Mouse (Mus musculus): ENCODE measurements around the gene Tnfrsf1a. TPM values are rescaled to one million over a fixed set of nuclear protein-coding genes. Genes with fewer than 3 reads are reported as not detected.

Gene Tnfrsf1a
- polyA plus RNA-seq, 1 experiment from 2014 or later, result 32.8 TPM

DNA sequence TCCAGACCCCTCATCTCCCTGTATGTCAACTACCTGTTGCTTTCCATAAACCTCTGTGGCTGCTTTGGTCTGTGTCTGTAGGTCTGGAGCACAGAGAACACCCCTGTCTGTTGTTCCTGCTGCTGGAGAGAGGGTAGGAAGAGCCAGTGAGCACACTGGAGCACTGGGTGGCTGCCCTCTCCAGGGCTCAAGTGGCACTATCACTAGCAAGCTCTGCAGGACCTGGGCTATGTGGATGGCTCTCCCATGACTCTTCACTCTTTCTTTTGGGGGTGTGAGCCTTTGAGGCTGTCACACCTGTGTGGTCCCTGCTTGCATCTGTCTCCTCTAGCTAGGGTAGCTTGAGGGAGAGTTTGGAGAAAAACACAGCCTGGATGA is 29.3 kb upstream of the Tnfrsf1a start:
- no peak overlapping the region for H3K9ac ChIP-seq (ENCODE audit: low read depth, low read length)
- no peak overlapping the region for H3K4me3 ChIP-seq (ENCODE audit: low read depth, low read length)
- H3K9me3 ChIP-seq (replicated peaks; ENCODE audit: control insufficient read depth, low read length), result no peaks in the 10 kb centered on the region
- no peak overlapping the region for H3K4me2 ChIP-seq (ENCODE audit: low read depth, low read length)
- no peaks in the 10 kb centered on the region for H3K36me3 ChIP-seq (ENCODE audit: control insufficient read depth, insufficient read depth)
- H3K27me3 ChIP-seq (ENCODE audit: control insufficient read depth, insufficient read depth, low read depth, low read length), result peaks cover 13% of the 10 kb centered on the region
- no peak for ATAC-seq (ENCODE audit: low read depth)
- peaks cover 3% of the 10 kb centered on the region for H3K4me1 ChIP-seq (ENCODE audit: control insufficient read depth, low read depth, low read length)
- H3K27ac ChIP-seq (ENCODE audit: low read length), result no peak overlapping the region

DNA sequence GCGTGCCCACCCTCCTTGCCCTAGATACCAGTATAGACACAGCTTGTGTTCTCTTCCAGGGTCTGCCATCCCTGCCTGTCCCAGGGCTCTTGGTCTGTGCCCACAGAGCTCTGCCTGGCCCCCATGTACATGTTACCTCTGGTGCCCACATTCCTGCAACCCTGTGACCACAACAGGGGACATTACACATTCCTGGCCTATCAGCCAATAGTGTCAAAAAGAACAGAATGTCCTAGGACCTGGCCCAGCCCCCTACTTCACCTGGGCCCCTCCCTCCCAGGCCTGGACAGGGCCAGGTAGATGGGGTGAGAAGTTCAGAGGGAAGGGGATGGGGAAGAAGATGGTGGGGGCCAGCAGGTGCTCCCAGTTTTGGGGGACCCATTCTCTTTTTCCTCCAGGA is 28.8 kb upstream of the Tnfrsf1a start, which contains the start of gene Scnn1a:
TSS of gene Scnn1a (plus strand) at position 337 of the 400 bp plus-strand sequence.
- no peak for ATAC-seq (ENCODE audit: low read depth)
- H3K27ac ChIP-seq (ENCODE audit: low read length), result no peak within 1 kb of the TSS

DNA sequence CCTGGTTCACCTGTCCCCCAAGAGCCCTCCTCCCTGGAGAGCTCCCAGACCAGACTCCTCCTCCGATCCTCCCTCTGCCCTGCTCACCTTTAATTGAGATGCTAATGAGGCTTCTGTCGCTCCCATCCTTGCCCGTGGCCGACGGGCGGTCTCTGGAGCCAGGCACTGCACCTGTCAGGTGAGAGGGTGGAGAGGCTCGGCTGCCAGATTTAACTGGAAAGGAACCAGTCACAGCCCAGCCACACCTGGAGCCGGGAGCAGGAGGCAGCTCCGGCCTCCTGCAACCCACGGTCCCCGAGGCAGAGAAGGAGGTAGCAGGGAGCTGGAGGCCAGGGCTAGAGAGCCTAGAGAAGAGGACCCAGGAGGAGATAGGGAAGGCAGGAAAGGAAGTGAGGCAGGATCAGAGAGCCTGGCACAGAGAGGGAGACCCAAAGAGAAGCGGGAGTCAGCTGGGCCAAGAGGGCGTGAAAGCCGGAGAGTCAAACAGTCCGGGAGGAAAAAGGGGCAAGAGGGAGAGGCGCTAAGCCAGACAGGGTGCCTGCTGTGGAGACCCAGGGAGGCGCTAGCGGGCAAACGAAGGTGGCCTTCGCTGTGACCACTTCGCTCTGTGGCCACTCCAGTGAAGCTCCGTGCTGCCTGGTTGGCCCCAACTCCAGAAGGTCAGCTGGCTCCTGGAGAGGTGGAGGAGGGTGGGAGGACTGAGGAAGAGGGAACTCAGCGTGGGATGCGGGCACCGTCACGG is 27.9 kb upstream of the Tnfrsf1a start:
- Histone ChIP-seq H3K9me3 (replicated peaks; ENCODE audit: control insufficient read depth, low read length) (no peaks in the 10 kb centered on the region), H3K9ac (ENCODE audit: low read depth, low read length) (no peak overlapping the region), H3K27me3 (ENCODE audit: control insufficient read depth, insufficient read depth, low read depth, low read length) (peaks cover 13% of the 10 kb centered on the region), H3K4me1 (ENCODE audit: control insufficient read depth, low read depth, low read length) (peaks cover 3% of the 10 kb centered on the region), H3K4me3 (ENCODE audit: low read depth, low read length) (no peak overlapping the region), H3K4me2 (ENCODE audit: low read depth, low read length) (no peak overlapping the region), H3K36me3 (ENCODE audit: control insufficient read depth, insufficient read depth) (no peaks in the 10 kb centered on the region), H3K27ac (ENCODE audit: low read length) (no peak overlapping the region)
- 13% methylated on average over 26 of the region's 26 CpGs for WGBS (ENCODE audit: insufficient replicate concordance)
- no peak for ATAC-seq (ENCODE audit: low read depth)

More for the DNA sequence above, 28.8 kb upstream of the Tnfrsf1a start, which contains the start of gene Scnn1a:
- Histone ChIP-seq H3K9ac (ENCODE audit: low read depth, low read length) (no peak within 1 kb of the TSS), H3K36me3 (ENCODE audit: control insufficient read depth, insufficient read depth) (no peaks in the 10 kb centered on the region), H3K4me2 (ENCODE audit: low read depth, low read length) (no peak within 1 kb of the TSS), H3K9me3 (replicated peaks; ENCODE audit: control insufficient read depth, low read length) (no peaks in the 10 kb centered on the region), H3K4me3 (ENCODE audit: low read depth, low read length) (no peak within 1 kb of the TSS), H3K4me1 (ENCODE audit: control insufficient read depth, low read depth, low read length) (peaks cover 3% of the 10 kb centered on the region), H3K27me3 (ENCODE audit: control insufficient read depth, insufficient read depth, low read depth, low read length) (peaks cover 13% of the 10 kb centered on the region)
- WGBS (ENCODE audit: insufficient replicate concordance), result 62% methylated on average over 1 of the region's 1 CpGs

DNA sequence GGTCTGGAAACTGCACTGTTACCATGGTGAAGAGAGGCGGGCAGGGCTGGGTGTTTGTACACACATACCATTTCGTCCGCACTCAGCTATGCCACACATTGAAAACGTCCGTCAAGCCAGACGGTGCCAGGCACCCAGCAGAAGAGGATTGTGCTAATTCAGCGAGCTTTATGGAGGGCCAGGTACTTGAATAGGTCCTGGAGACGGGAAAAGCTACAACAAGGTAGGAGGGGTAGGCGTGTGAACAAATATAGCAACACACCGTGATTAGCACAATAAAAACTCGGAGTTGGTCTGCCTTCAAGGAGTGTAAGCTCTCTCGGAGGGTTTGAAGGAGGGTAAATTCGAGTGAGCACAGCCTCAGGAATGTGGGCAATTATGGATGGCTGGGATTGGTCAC is 26.4 kb upstream of the Tnfrsf1a start:
- no peak for ATAC-seq (ENCODE audit: low read depth)

GRCm38 (mm10) chr6:125323547-125323946 is 25.6 kb upstream of the Tnfrsf1a start:
- Histone ChIP-seq H3K27me3 (ENCODE audit: control insufficient read depth, insufficient read depth, low read depth, low read length) (peaks cover 13% of the 10 kb centered on the region), H3K36me3 (ENCODE audit: control insufficient read depth, insufficient read depth) (no peaks in the 10 kb centered on the region), H3K27ac (ENCODE audit: low read length) (no peak overlapping the region), H3K4me2 (ENCODE audit: low read depth, low read length) (no peak overlapping the region), H3K9ac (ENCODE audit: low read depth, low read length) (no peak overlapping the region), H3K4me3 (ENCODE audit: low read depth, low read length) (no peak overlapping the region), H3K9me3 (replicated peaks; ENCODE audit: control insufficient read depth, low read length) (no peaks in the 10 kb centered on the region), H3K4me1 (ENCODE audit: control insufficient read depth, low read depth, low read length) (peaks cover 3% of the 10 kb centered on the region)
- no peak for ATAC-seq (ENCODE audit: low read depth)
- 47% methylated on average over 6 of the region's 6 CpGs for WGBS (ENCODE audit: insufficient replicate concordance)

More for the DNA sequence above, 26.4 kb upstream of the Tnfrsf1a start:
- WGBS (ENCODE audit: insufficient replicate concordance), result 57% methylated on average over 13 of the region's 13 CpGs
- Histone ChIP-seq H3K9me3 (replicated peaks; ENCODE audit: control insufficient read depth, low read length) (no peaks in the 10 kb centered on the region), H3K4me1 (ENCODE audit: control insufficient read depth, low read depth, low read length) (peaks cover 3% of the 10 kb centered on the region), H3K4me3 (ENCODE audit: low read depth, low read length) (no peak overlapping the region), H3K9ac (ENCODE audit: low read depth, low read length) (no peak overlapping the region), H3K36me3 (ENCODE audit: control insufficient read depth, insufficient read depth) (no peaks in the 10 kb centered on the region), H3K27me3 (ENCODE audit: control insufficient read depth, insufficient read depth, low read depth, low read length) (peaks cover 13% of the 10 kb centered on the region), H3K27ac (ENCODE audit: low read length) (no peak overlapping the region), H3K4me2 (ENCODE audit: low read depth, low read length) (no peak overlapping the region)

GRCm38 (mm10) chr6:125325337-125325736 is 23.8 kb upstream of the Tnfrsf1a start:
- no peak overlapping the region for H3K4me2 ChIP-seq (ENCODE audit: low read depth, low read length)
- H3K36me3 ChIP-seq (ENCODE audit: control insufficient read depth, insufficient read depth), result no peaks in the 10 kb centered on the region
- no peak overlapping the region for H3K9ac ChIP-seq (ENCODE audit: low read depth, low read length)
- no peak overlapping the region for H3K27ac ChIP-seq (ENCODE audit: low read length)
- H3K9me3 ChIP-seq (replicated peaks; ENCODE audit: control insufficient read depth, low read length), result no peaks in the 10 kb centered on the region
- H3K4me1 ChIP-seq (ENCODE audit: control insufficient read depth, low read depth, low read length), result peaks cover 3% of the 10 kb centered on the region
- H3K27me3 ChIP-seq (ENCODE audit: control insufficient read depth, insufficient read depth, low read depth, low read length), result peaks cover 13% of the 10 kb centered on the region
- peak; percentile 71 for ATAC-seq (ENCODE audit: low read depth)
- 41% methylated on average over 6 of the region's 6 CpGs for WGBS (ENCODE audit: insufficient replicate concordance)
- no peak overlapping the region for H3K4me3 ChIP-seq (ENCODE audit: low read depth, low read length)

DNA sequence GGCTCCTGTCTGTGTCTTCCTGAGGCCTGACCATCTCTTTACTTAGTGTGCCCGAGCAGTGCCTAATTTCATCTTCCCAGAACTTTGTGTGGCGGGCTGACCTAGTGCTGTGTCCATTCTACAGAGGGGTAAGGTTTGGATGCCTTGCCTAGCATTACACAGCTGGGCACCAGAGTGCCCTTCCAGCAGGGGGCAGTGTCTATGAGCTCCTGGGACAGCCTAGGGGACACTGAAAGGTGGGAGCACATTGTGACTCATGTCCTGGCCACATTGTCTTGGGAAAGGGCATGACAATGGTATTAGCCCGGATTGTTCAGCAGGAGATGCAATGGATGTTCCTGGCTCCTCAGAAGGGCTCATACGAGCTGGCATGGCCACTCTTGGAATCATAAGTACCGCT is 20.9 kb upstream of the Tnfrsf1a start:
- no peaks in the 10 kb centered on the region for H3K27me3 ChIP-seq (ENCODE audit: control insufficient read depth, insufficient read depth, low read depth, low read length)
- H3K27ac ChIP-seq (ENCODE audit: low read length), result no peak overlapping the region
- H3K4me1 ChIP-seq (ENCODE audit: control insufficient read depth, low read depth, low read length), result no peaks in the 10 kb centered on the region; the same call in none of the 2 replicates
- H3K4me2 ChIP-seq (ENCODE audit: low read depth, low read length), result no peak overlapping the region
- no peak overlapping the region for H3K4me3 ChIP-seq (ENCODE audit: low read depth, low read length)
- WGBS (ENCODE audit: insufficient replicate concordance), result 53% methylated on average over 5 of the region's 5 CpGs
- H3K36me3 ChIP-seq (ENCODE audit: control insufficient read depth, insufficient read depth), result no peaks in the 10 kb centered on the region
- no peaks in the 10 kb centered on the region for H3K9me3 ChIP-seq (replicated peaks; ENCODE audit: control insufficient read depth, low read length)
- no peak for ATAC-seq (ENCODE audit: low read depth)
- H3K9ac ChIP-seq (ENCODE audit: low read depth, low read length), result no peak overlapping the region

DNA sequence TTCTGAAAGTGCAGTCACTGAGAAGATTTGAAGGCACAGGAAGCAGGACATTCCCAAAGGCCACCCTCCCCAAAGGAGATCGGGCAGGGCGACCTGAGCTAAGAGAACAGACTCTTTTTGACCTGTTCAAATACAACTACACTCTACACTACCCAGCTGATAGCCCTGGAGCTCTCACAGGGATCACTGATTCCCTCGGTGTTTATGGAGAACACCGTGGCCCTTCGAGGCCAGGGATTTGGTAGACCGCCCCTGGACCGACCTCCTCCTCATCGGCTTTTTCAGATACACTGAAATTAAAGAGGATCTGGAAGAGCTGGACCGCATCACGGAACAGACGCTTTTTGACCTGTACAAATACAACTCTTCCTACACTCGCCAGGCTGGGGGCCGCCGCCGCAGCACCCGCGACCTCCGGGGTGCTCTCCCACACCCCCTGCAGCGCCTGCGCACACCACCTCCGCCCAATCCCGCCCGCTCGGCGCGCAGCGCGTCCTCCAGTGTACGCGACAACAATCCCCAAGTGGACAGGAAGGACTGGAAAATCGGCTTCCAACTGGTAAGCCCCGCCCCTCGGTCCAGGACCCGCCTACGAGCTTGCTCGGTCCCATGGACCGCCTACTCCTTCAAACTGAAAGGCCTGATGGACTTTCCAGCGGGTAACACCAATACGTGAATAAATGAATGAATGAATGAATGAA is 18.4 kb upstream of the Tnfrsf1a start:
- Histone ChIP-seq H3K27ac (ENCODE audit: low read length) (no peak overlapping the region), H3K4me1 (ENCODE audit: control insufficient read depth, low read depth, low read length) (no peaks in the 10 kb centered on the region; the same call in none of the 2 replicates), H3K36me3 (ENCODE audit: control insufficient read depth, insufficient read depth) (no peaks in the 10 kb centered on the region), H3K4me3 (ENCODE audit: low read depth, low read length) (peak overlapping the region; percentile 58), H3K9ac (ENCODE audit: low read depth, low read length) (peak overlapping the region; percentile 50; the same call in 1 of the 2 replicates), H3K4me2 (ENCODE audit: low read depth, low read length) (peak overlapping the region; percentile 58), H3K9me3 (replicated peaks; ENCODE audit: control insufficient read depth, low read length) (no peaks in the 10 kb centered on the region), H3K27me3 (ENCODE audit: control insufficient read depth, insufficient read depth, low read depth, low read length) (no peaks in the 10 kb centered on the region)
- 3% methylated on average over 39 of the region's 39 CpGs for WGBS (ENCODE audit: insufficient replicate concordance)
- ATAC-seq (ENCODE audit: low read depth), result peak; percentile 80
